Mouse (Mus musculus): Measurements from ENCODE around the gene Axin2.

Gene Axin2

DNA sequence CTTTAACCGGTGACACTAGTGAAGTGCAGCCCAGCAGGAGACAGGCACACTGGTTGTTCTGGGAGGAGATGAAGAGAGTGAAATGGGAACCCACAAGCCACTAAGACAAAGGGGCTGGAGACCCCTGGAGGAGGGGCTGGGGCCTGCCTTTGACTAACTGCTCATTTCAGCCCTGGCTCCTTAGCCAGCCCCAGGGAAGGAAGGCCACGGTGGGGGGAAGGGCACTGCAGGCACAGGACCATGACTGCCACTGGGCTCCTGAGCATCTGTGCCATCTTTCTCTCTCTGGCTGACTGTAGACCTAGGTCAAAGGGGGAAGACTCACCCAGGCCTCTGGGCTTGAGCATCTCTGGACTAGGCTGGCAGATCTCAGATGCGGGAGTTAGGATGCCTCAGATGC lies 10.5 kb downstream of the Axin2 start:
- DNase-seq, result no peak

- no peak for DNase-seq
These were observed 13.7 kb downstream of the Axin2 start for GRCm38 (mm10) chr11:108933835-108934234.

DNA sequence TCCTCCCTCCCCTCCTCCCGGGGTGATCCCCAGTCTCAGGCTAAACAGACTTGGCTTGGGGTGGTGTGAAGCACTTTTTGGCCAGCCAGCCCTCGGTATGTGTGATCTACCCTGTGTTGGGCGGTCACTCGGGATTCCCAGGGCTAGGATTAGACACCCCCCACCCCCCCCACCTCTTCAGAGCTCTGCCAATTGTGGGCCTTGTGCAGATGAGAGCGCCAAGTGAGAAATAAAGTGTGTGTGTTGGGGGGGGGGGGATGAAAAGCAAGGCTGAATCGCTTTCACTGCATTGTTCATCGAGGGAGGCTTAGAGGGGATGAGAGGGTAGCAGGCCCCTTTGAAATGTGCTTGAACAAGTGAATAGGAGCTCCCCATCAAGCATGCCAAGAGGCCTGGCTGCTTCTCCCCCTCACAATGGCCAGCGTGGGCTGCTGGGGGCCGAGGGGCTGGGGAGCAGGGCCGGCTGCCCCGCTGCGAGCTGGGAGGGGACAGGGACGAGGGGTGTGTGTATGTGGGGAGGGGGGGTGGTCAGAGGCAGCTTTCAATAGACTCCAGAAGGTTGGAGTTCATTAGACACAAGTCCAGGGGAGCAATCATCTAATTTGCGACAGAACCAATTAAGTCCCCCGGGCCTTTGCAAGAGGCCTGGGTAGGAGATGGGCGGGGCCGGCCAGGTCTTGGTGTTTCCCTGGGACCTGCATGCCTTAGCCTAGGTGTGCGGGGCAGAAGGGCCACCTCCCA lies 15.1 kb downstream of the Axin2 start:
- DNase-seq, result no peak

DNA sequence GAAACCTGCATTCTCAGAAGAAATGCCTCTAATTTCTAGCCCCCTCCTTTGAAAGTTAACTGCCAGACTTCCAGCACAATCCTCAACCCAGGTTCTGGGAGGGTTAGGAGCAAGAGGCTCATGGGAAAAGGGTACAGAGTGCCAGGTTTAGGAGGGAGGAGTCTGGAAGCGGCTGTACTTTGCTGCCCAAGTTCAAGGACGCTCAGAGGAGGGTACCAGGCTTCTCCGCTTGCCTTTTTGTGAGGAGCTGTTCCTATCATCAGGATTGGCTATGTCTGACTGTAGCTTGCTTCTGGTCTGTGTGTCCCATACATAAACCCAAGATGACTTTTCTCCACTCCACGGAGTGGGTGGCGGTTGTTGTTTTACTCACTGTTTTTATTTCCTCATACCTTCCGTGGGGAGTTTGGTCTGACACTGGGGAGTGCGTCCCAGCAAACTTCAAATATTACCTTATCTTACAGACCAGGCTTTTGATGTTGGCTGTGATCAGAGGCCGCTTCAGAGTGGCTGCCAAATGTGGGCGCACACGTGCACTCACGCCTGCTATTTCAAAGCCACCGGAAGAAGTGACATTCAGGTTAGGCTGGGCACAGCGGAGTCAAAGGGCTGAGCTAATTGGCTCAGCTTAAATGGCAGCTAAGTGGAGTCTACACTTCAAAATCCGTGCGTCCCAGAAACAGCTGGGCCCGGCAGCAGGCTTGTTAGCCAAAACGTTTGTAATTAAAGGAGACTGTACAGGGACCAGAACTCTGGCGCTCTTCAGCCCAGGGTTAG lies 16.1 kb downstream of the Axin2 start:
- DNase-seq, result no peak

DNA sequence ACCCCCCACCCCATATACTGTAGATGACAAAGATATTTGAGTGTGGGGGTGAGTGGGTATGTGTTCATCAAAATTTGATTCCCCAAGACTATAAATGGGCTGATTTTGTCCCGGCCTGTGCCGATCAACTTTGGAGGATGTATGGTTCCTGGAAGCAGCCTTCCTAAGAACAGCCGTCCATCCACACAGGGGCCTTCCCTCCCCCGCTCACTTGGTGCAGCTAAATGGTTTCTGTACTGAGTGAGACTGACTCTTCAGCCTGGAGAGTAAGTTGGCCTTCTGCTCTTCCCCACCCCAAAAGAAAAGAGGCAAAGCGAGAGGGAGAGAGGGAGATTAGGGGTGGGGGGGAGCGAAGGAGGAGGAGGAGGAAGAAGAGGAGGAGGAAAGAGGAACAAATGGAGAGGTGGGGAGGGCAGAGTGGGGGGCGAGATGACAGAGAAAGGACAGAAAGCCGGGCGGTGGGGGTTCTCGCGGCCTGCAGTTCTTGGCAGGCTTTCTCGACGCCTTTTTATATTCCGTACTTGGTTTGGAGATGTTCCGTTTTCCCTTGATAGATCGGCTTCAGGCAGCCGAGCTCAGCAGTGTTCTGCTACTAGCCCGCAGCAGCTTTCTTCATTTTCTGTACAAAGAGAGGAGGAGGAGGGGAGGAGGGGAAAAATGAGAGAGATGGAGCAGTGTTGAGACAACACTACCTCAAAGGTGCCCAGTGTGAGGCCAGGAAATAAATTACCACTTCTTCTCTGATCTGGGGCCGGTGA lies 20.7 kb downstream of the Axin2 start:
- no peak for DNase-seq

DNA sequence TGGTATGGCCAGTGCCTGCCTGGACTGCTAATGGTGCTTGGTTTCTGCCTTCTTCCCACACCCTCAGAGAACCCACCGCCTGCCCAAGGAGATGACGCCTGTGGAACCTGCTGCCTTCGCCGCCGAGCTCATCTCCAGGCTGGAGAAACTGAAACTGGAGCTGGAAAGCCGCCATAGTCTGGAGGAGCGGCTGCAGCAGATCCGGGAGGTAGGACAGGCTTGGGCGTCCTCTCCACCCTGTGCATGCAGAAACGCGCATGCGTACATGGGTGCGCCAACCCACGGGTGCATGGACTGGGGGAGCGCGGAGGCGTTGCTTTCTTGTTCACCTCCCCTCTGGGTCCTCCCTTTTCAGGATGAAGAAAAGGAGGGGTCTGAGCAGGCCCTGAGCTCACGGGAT lies 21.7 kb downstream of the Axin2 start:
- DNase-seq, result peak; percentile 46

DNA sequence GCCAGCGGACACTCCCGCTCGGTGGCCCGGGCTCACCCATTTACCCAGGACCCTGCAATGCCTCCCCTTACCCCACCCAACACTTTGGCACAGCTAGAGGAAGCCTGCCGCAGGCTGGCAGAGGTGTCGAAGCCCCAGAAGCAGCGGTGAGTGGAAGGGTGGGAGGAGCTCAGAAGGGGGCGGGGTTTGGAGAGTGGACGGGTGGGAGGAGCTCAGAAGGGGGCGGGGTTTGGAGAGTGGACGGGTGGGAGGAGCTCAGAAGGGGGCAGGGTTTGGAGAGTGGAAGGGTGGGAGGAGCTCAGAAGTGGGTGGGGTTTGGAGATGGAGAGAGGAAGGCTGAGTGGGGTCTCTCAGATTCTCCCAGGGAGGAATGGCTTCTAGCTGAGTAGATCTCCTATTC lies 23.6 kb downstream of the Axin2 start:
- no peak for DNase-seq

- DNase-seq, result no peak
These were observed 25.5 kb downstream of the Axin2 start for GRCm38 (mm10) chr11:108945666-108946065.

DNA sequence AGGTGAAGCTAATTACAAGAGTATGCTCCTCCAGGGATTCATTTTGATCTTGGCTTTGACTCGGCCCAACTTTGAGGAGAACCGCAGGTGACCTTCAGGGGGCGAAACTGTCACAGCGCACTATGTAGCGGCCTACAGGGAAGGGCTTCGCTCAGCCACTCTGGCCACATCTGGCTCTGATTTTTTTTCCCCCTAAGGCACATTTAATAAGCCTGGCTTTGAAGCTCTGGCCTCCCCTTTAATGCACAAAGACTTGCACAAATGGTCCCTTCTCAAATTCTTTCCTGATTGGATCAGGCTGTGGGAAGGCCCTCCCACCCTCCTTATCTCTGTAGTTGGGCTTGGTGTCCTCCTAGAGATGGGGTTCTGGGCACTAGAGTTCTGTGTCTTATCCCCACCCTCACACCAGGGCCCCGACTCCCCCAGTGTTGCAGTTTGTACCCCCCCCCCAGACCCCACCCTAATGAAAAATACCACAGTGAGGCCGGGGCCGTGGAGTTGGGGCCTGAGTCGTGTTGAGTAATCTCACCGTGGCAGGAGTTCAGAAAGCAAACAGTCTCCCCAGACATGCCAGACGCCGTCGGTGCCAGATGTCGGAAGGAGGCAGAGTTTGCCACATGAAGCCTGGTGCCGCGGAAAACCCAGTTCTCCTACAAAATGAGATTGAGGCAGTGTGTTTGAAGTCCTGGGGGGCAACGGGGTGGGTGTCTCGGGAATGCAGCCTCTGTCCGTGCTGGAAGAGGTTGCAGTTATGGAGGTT lies 27.5 kb downstream of the Axin2 start:
- no peak for DNase-seq

DNA sequence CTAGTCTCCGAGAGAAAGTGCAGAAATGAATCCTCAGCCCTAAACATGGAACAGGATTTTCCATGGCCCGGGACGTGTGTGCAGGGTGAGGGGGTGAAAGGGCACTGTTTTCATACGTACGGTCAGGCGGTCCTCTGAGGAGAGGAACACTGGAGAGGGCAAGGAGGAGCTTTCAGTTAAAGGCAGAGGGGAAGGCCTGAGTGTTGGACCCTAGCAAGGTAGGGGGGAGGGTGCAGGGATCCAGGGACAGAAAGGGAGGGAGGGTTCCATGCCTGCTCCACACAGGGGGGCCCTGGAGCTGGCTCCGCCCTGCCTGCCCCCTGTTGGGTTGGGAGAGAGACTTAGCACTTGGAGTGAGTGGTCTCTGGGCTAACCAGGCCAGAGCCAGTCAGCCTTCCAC lies 28.4 kb downstream of the Axin2 start:
- no peak for DNase-seq

DNA sequence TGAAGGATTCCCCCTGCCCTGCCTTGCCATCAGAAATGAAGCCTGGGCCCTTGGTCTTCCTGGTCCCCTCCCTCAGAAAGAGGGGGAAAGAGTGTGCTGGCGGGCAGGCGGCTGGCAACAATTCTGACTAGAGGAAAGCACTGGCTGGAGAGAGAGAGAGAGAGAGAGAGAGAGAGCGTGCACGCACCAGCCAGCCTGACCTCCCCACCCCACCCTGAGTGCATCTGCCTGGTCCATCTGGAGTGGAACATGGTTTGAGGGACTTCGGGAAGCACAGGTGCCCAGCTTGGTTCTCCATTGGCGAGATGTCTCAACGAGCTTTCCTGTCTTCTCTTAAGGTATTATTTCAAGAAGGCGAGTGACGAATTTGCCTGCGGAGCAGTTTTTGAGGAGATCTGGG lies 28.8 kb downstream of the Axin2 start:
- no peak for DNase-seq

- DNase-seq, result no peak
These were observed 32.2 kb downstream of the Axin2 start for GRCm38 (mm10) chr11:108952343-108952742.

DNA sequence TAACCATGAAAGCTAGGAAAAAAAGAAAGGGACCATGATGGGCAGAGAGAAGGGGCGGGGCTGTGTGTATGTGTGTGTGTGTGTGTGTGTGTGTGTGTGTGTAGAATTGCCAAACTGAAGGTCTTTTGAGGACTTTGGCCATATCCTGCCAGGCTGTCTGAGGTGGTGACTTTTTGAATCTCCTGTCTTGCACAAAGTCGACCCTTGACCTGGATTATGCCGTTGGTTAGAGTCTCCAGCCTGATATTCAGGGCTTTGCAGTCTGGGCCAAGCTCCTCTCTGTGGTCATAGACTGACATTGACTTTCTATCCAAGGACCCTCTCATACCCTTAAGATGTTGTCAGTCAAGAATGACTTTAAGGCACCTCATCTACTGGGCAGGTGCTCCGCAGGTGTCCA lies 35.8 kb downstream of the Axin2 start:
- no peak for DNase-seq

- DNase-seq, result no peak
These were observed 38.2 kb downstream of the Axin2 start for GRCm38 (mm10) chr11:108958349-108958748.

DNA sequence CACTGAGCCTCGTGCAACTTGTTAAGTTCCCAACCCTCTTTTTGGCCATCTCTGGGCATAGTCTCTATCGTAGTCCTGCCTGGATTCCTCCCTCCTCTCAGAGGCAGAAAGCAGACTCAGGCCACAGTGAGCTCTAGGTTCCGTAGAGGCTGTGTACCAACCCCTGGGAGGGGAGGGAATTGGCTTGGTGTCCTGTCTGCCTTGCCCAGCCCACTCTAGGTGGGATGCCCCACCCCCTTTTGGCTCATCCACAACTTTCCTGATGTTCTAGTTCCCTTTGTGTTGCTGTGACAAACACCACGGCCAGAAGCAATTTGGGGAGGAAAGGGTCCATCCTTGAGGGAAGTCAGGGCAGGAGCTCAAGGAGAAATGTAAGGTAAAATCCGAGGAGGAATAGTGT lies 39.0 kb downstream of the Axin2 start:
- DNase-seq, result no peak

DNA sequence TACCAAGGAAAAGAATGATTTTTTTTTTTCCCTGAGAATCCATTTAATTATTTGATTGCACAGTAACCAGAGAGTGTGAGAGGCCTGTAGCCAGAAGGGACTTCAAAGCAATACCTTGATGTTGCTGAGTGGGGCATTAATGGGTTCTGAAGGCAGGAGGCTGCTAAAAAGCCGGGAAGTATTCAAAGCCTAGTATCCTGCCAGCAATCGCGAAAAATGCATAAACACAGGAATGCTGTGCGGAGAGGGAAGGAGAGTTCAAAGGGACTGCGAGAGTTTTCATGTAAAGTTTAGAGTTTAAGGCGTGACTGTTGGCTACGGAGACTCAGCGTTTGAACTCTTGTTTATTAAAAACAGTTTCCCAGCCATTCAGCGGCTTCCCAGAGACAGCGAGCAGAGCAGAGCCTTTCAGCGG lies 41.5 kb downstream of the Axin2 start:
- DNase-seq, result no peak

- no peak for DNase-seq
These were observed 43.5 kb downstream of the Axin2 start for GRCm38 (mm10) chr11:108963476-108964232.

GRCm38 (mm10) chr11:108965740-108966139 lies 45.6 kb downstream of the Axin2 start:
- DNase-seq, result no peak

DNA sequence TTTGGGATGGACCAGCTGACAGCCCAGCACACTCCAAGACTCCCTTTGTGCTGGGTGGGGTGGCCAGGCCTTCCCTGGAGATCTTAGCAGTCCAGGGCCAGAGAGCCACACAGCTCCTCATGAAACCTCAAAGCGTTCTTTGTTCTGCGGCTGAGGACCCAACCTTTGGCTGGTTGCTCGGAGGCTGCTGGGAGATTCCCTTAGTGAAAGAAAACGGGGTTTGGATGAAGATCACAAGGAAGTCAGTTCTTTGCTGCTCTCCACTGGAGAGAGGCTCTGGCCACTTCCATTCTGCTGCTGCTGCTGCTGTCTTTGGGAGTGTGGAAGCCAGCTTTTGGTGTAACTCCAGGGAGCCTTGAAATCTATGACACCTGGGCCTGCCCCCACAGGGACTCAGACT lies 53.3 kb downstream of the Axin2 start:
- no peak for DNase-seq

GRCm38 (mm10) chr11:108973866-108974265 lies 53.7 kb downstream of the Axin2 start:
- no peak for DNase-seq

- DNase-seq, result no peak
These were observed 55.4 kb downstream of the Axin2 start for GRCm38 (mm10) chr11:108975583-108975982.

DNA sequence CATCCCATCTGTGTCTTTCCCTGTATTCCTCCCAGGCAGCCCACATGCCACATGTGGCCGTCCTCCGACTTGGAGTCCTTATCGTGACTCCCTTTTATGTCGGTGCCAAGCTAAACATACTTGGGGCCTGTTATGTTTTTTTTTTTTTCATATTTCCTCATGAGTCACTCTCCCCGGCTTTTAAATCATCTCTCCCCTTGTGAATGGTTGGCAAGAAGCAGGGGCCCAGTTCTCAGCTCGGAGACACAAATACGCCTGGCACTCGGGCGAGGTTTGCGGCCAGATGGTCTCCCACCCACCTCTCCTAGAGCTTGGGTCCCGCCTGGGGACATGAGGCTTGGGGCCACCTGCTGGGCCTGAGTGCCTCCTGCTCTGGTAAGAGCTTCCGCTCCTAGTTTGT lies 60.4 kb downstream of the Axin2 start:
- peak; percentile 6 for DNase-seq
